Mouse (Mus musculus): Measurements from ENCODE around the gene Mpdz.

Mpdz gene

GRCm38 (mm10) chr4:81280098-81280497, 162.5 kb downstream of the Mpdz start:
- DNase-seq (ENCODE audit: low spot score), result no peak

- DNase-seq (ENCODE audit: low spot score), result no peak
These were observed 163.2 kb downstream of the Mpdz start for GRCm38 (mm10) chr4:81279451-81279850.

GRCm38 (mm10) chr4:81275957-81276715, 166.5 kb downstream of the Mpdz start:
- no peak for DNase-seq (ENCODE audit: low spot score)

GRCm38 (mm10) chr4:81273067-81273466, 169.5 kb downstream of the Mpdz start:
- no peak for DNase-seq (ENCODE audit: low spot score)

GRCm38 (mm10) chr4:81252859-81253780, 189.5 kb downstream of the Mpdz start:
- no peak for DNase-seq (ENCODE audit: low spot score)

- no peak for DNase-seq (ENCODE audit: low spot score)
These were observed 190.3 kb downstream of the Mpdz start for GRCm38 (mm10) chr4:81252334-81252733.

GRCm38 (mm10) chr4:81251934-81252333, 190.7 kb downstream of the Mpdz start:
- peak; percentile 51 for DNase-seq (ENCODE audit: low spot score)

- DNase-seq (ENCODE audit: low spot score), result peak; percentile 46
These were observed 193.4 kb downstream of the Mpdz start for GRCm38 (mm10) chr4:81249245-81249644.

GRCm38 (mm10) chr4:81236227-81236626, 206.4 kb downstream of the Mpdz start:
- DNase-seq (ENCODE audit: low spot score), result no peak

Data from urinary bladder, postnatal 14 days (tissue).